Mouse (Mus musculus): ENCODE measurements around the gene Shc2. TPM values are rescaled to one million over a fixed set of nuclear protein-coding genes. Genes with fewer than 3 reads are reported as not detected.
A peak's percentile ranks its signal among the peaks of the same experiment; 100 is the strongest.

Shc2 gene
- polyA plus RNA-seq, 1 experiment from 2014 or later = 4.2 TPM

- Histone ChIP-seq H3K4me1 (replicated peaks; ENCODE audit: control insufficient read depth, insufficient read depth, low read length) (no peaks in the 10 kb centered on the region), H3K36me3 (ENCODE audit: control insufficient read depth, insufficient read depth, low read length) (no peaks in the 10 kb centered on the region), H3K9me3 (ENCODE audit: control insufficient read depth, low read length) (no peaks in the 10 kb centered on the region), H3K27ac (ENCODE audit: low read length) (no peak overlapping the region), H3K4me3 (ENCODE audit: low read length) (no peak overlapping the region), H3K9ac (ENCODE audit: low read length) (no peak overlapping the region), H3K27me3 (ENCODE audit: control insufficient read depth, insufficient read depth, low read depth, low read length) (no peaks in the 10 kb centered on the region; the same call in 1 of the 2 replicates), H3K4me2 (ENCODE audit: low read depth, low read length) (no peak overlapping the region)
- no peak for ATAC-seq (ENCODE audit: low read depth)
- 66% methylated on average over 7 of the region's 7 CpGs for WGBS
Observed at GRCm38 (mm10) chr10:79652789-79653188, 15.1 kb upstream of the Shc2 start.

- ATAC-seq (ENCODE audit: low read depth) = peak; percentile 66; the same call in 1 of the 2 replicates
- WGBS = 27% methylated on average over 7 of the region's 7 CpGs
Observed at GRCm38 (mm10) chr10:79649070-79649751, 11.5 kb upstream of the Shc2 start.

GRCm38 (mm10) chr10:79645711-79646110, 8.0 kb upstream of the Shc2 start, which contains the start of gene Odf3l2:
Odf3l2 (minus strand) TSS chr10:79645738.
- no peak for ATAC-seq (ENCODE audit: low read depth)
- Histone ChIP-seq H3K9me3 (ENCODE audit: control insufficient read depth, low read length) (no peaks in the 10 kb centered on the region), H3K9ac (ENCODE audit: low read length) (no peak within 1 kb of the TSS), H3K4me2 (ENCODE audit: low read depth, low read length) (no peak within 1 kb of the TSS), H3K27ac (ENCODE audit: low read length) (no peak within 1 kb of the TSS), H3K36me3 (ENCODE audit: control insufficient read depth, insufficient read depth, low read length) (no peaks in the 10 kb centered on the region), H3K27me3 (ENCODE audit: control insufficient read depth, insufficient read depth, low read depth, low read length) (no peaks in the 10 kb centered on the region), H3K4me1 (replicated peaks; ENCODE audit: control insufficient read depth, insufficient read depth, low read length) (no peaks in the 10 kb centered on the region), H3K4me3 (ENCODE audit: low read length) (no peak within 1 kb of the TSS)
- 64% methylated on average over 8 of the region's 8 CpGs for WGBS

More at GRCm38 (mm10) chr10:79649070-79649751, 11.5 kb upstream of the Shc2 start:
- Histone ChIP-seq H3K4me2 (ENCODE audit: low read depth, low read length) (no peak overlapping the region), H3K9me3 (ENCODE audit: control insufficient read depth, low read length) (no peaks in the 10 kb centered on the region), H3K4me1 (replicated peaks; ENCODE audit: control insufficient read depth, insufficient read depth, low read length) (no peaks in the 10 kb centered on the region), H3K9ac (ENCODE audit: low read length) (no peak overlapping the region), H3K4me3 (ENCODE audit: low read length) (no peak overlapping the region), H3K27ac (ENCODE audit: low read length) (no peak overlapping the region), H3K27me3 (ENCODE audit: control insufficient read depth, insufficient read depth, low read depth, low read length) (no peaks in the 10 kb centered on the region; the same call in 1 of the 2 replicates), H3K36me3 (ENCODE audit: control insufficient read depth, insufficient read depth, low read length) (no peaks in the 10 kb centered on the region)

GRCm38 (mm10) chr10:79638486-79639204, 927 bp upstream of the Shc2 start:
- WGBS = 5% methylated on average over 23 of the region's 23 CpGs
- ATAC-seq (ENCODE audit: low read depth) = peak; percentile 39; the same call in 1 of the 2 replicates
- H3K4me1 ChIP-seq (replicated peaks; ENCODE audit: control insufficient read depth, insufficient read depth, low read length) = peaks cover 13% of the 10 kb centered on the region

GRCm38 (mm10) chr10:79636287-79636686, 1.4 kb downstream of the Shc2 start:
- no peak for ATAC-seq (ENCODE audit: low read depth)
- WGBS = 75% methylated on average over 8 of the region's 8 CpGs
- Histone ChIP-seq H3K27ac (ENCODE audit: low read length) (no peak overlapping the region), H3K36me3 (ENCODE audit: control insufficient read depth, insufficient read depth, low read length) (no peaks in the 10 kb centered on the region), H3K9me3 (ENCODE audit: control insufficient read depth, low read length) (no peaks in the 10 kb centered on the region), H3K4me3 (ENCODE audit: low read length) (no peak overlapping the region), H3K4me2 (ENCODE audit: low read depth, low read length) (no peak overlapping the region), H3K9ac (ENCODE audit: low read length) (no peak overlapping the region), H3K4me1 (replicated peaks; ENCODE audit: control insufficient read depth, insufficient read depth, low read length) (peaks cover 13% of the 10 kb centered on the region), H3K27me3 (ENCODE audit: control insufficient read depth, insufficient read depth, low read depth, low read length) (peaks cover 37% of the 10 kb centered on the region)

More at GRCm38 (mm10) chr10:79638486-79639204, 927 bp upstream of the Shc2 start:
- H3K4me3 ChIP-seq (ENCODE audit: low read length) = peak overlapping the region; percentile 16
- no peak overlapping the region for H3K27ac ChIP-seq (ENCODE audit: low read length)
- peaks cover 37% of the 10 kb centered on the region for H3K27me3 ChIP-seq (ENCODE audit: control insufficient read depth, insufficient read depth, low read depth, low read length)
- H3K9ac ChIP-seq (ENCODE audit: low read length) = 0 out of 2 replicates have a peak overlapping the region, but pooled peaks have one; percentile 18
- no peaks in the 10 kb centered on the region for H3K9me3 ChIP-seq (ENCODE audit: control insufficient read depth, low read length)
- H3K4me2 ChIP-seq (ENCODE audit: low read depth, low read length) = peak overlapping the region; percentile 33
- H3K36me3 ChIP-seq (ENCODE audit: control insufficient read depth, insufficient read depth, low read length) = no peaks in the 10 kb centered on the region

GRCm38 (mm10) chr10:79633006-79633777, 4.5 kb downstream of the Shc2 start:
- no peak overlapping the region for H3K27ac ChIP-seq (ENCODE audit: low read length)
- WGBS = 75% methylated on average over 17 of the region's 17 CpGs
- H3K9me3 ChIP-seq (ENCODE audit: control insufficient read depth, low read length) = no peaks in the 10 kb centered on the region
- no peak for ATAC-seq (ENCODE audit: low read depth)
- H3K27me3 ChIP-seq (ENCODE audit: control insufficient read depth, insufficient read depth, low read depth, low read length) = peaks cover 16% of the 10 kb centered on the region
- H3K4me1 ChIP-seq (replicated peaks; ENCODE audit: control insufficient read depth, insufficient read depth, low read length) = peaks cover 5% of the 10 kb centered on the region; the same call in 1 of the 2 replicates
- no peaks in the 10 kb centered on the region for H3K36me3 ChIP-seq (ENCODE audit: control insufficient read depth, insufficient read depth, low read length)
- no peak overlapping the region for H3K4me2 ChIP-seq (ENCODE audit: low read depth, low read length)
- no peak overlapping the region for H3K9ac ChIP-seq (ENCODE audit: low read length)
- H3K4me3 ChIP-seq (ENCODE audit: low read length) = no peak overlapping the region

- H3K9me3 ChIP-seq (ENCODE audit: control insufficient read depth, low read length) = no peaks in the 10 kb centered on the region
- 67% methylated on average over 4 of the region's 4 CpGs for WGBS
Observed at GRCm38 (mm10) chr10:79631432-79631831, 6.3 kb downstream of the Shc2 start.

GRCm38 (mm10) chr10:79628377-79628776, 9.3 kb downstream of the Shc2 start:
- no peaks in the 10 kb centered on the region for H3K4me1 ChIP-seq (replicated peaks; ENCODE audit: control insufficient read depth, insufficient read depth, low read length)
- no peak overlapping the region for H3K4me3 ChIP-seq (ENCODE audit: low read length)
- H3K27ac ChIP-seq (ENCODE audit: low read length) = no peak overlapping the region
- no peaks in the 10 kb centered on the region for H3K27me3 ChIP-seq (ENCODE audit: control insufficient read depth, insufficient read depth, low read depth, low read length)
- no peaks in the 10 kb centered on the region for H3K9me3 ChIP-seq (ENCODE audit: control insufficient read depth, low read length)
- no peaks in the 10 kb centered on the region for H3K36me3 ChIP-seq (ENCODE audit: control insufficient read depth, insufficient read depth, low read length)
- no peak for ATAC-seq (ENCODE audit: low read depth)
- 69% methylated on average over 5 of the region's 5 CpGs for WGBS
- H3K4me2 ChIP-seq (ENCODE audit: low read depth, low read length) = no peak overlapping the region
- H3K9ac ChIP-seq (ENCODE audit: low read length) = no peak overlapping the region

More at GRCm38 (mm10) chr10:79631432-79631831, 6.3 kb downstream of the Shc2 start:
- H3K36me3 ChIP-seq (ENCODE audit: control insufficient read depth, insufficient read depth, low read length) = no peaks in the 10 kb centered on the region
- no peak overlapping the region for H3K4me3 ChIP-seq (ENCODE audit: low read length)
- no peak overlapping the region for H3K4me2 ChIP-seq (ENCODE audit: low read depth, low read length)
- H3K4me1 ChIP-seq (replicated peaks; ENCODE audit: control insufficient read depth, insufficient read depth, low read length) = no peaks in the 10 kb centered on the region
- no peak overlapping the region for H3K27ac ChIP-seq (ENCODE audit: low read length)
- no peak overlapping the region for H3K9ac ChIP-seq (ENCODE audit: low read length)
- no peak for ATAC-seq (ENCODE audit: low read depth)
- no peaks in the 10 kb centered on the region for H3K27me3 ChIP-seq (ENCODE audit: control insufficient read depth, insufficient read depth, low read depth, low read length)

- Histone ChIP-seq H3K4me2 (ENCODE audit: low read depth, low read length) (no peak overlapping the region), H3K4me3 (ENCODE audit: low read length) (no peak overlapping the region), H3K4me1 (replicated peaks; ENCODE audit: control insufficient read depth, insufficient read depth, low read length) (no peaks in the 10 kb centered on the region), H3K36me3 (ENCODE audit: control insufficient read depth, insufficient read depth, low read length) (no peaks in the 10 kb centered on the region), H3K9ac (ENCODE audit: low read length) (no peak overlapping the region), H3K27me3 (ENCODE audit: control insufficient read depth, insufficient read depth, low read depth, low read length) (no peaks in the 10 kb centered on the region), H3K9me3 (ENCODE audit: control insufficient read depth, low read length) (no peaks in the 10 kb centered on the region), H3K27ac (ENCODE audit: low read length) (no peak overlapping the region)
- WGBS = 80% methylated on average over 10 of the region's 10 CpGs
- 0 out of 2 replicates have a peak, but pooled peaks have one; percentile 13 for ATAC-seq (ENCODE audit: low read depth)
Observed at GRCm38 (mm10) chr10:79626156-79626555, 11.6 kb downstream of the Shc2 start.
